Mouse (Mus musculus) erythroblast, adult 5-6 weeks (primary cell): ENCODE results near the gene Myoz2. TPM values are rescaled to one million over a fixed set of nuclear protein-coding genes. Genes with fewer than 3 reads are reported as not detected.

ENCODE experiments used
- total RNA-seq, 2 experiments: library from RNA; stranded (forward) in 1 of 2; stranded (reverse) in 1 of 2; fragments of 150-400 nt in 1 of 2; fragments of 200-764, 138-1000 nt in 1 of 2; gene quantifications; 2 replicates each; pipeline versions ENCODE4 v1.2.3 to v1.2.4; 2015 to 2017; ENCODE audit warnings: low replicate concordance in 2 of 2

Myoz2 gene
- total RNA-seq, 2 experiments from 2014 or later, result not detected

Other genes with a start within 250 kb of the Myoz2 start
- not detected in 2 replicates for gene Fabp2, start 139.9 kb downstream of the Myoz2 start, total RNA-seq (2015; ENCODE audit: low replicate concordance)
- gene Fabp2, start 139.9 kb downstream of the Myoz2 start, total RNA-seq (2017; ENCODE audit: low replicate concordance), result not detected in 2 replicates
- not detected in 2 replicates for gene Gm10959, start 115.7 kb downstream of the Myoz2 start, total RNA-seq (2015; ENCODE audit: low replicate concordance)
- not detected in 2 replicates for gene Gm10959, start 115.7 kb downstream of the Myoz2 start, total RNA-seq (2017; ENCODE audit: low replicate concordance)
- 21.3 and 33.6 TPM in 2 replicates for gene 1810037I17Rik, start 110.8 kb downstream of the Myoz2 start, total RNA-seq (2015; ENCODE audit: low replicate concordance)
- gene 1810037I17Rik, start 110.8 kb downstream of the Myoz2 start, total RNA-seq (2017; ENCODE audit: low replicate concordance), result 9.3 and 12.0 TPM in 2 replicates
- 1.5 and 2.7 TPM in 2 replicates for gene Usp53, start 50.5 kb downstream of the Myoz2 start, total RNA-seq (2015; ENCODE audit: low replicate concordance)
- 0.56 and 8.9 TPM in 2 replicates for gene Usp53, start 50.5 kb downstream of the Myoz2 start, total RNA-seq (2017; ENCODE audit: low replicate concordance)
- gene Synpo2, start 201.1 kb upstream of the Myoz2 start, total RNA-seq (2015; ENCODE audit: low replicate concordance), result not detected in 2 replicates
- gene Synpo2, start 201.1 kb upstream of the Myoz2 start, total RNA-seq (2017; ENCODE audit: low replicate concordance), result under 0.01 TPM in 1 of 2 replicates, not detected in the other
- 7.9 TPM in 2 replicates for gene Sec24d, start 232.4 kb upstream of the Myoz2 start, total RNA-seq (2015; ENCODE audit: low replicate concordance)
- gene Sec24d, start 232.4 kb upstream of the Myoz2 start, total RNA-seq (2017; ENCODE audit: low replicate concordance), result 2.6 and 8.2 TPM in 2 replicates